Mouse (Mus musculus): Measurements from ENCODE around the gene 5830411N06Rik.

Gene 5830411N06Rik

DNA sequence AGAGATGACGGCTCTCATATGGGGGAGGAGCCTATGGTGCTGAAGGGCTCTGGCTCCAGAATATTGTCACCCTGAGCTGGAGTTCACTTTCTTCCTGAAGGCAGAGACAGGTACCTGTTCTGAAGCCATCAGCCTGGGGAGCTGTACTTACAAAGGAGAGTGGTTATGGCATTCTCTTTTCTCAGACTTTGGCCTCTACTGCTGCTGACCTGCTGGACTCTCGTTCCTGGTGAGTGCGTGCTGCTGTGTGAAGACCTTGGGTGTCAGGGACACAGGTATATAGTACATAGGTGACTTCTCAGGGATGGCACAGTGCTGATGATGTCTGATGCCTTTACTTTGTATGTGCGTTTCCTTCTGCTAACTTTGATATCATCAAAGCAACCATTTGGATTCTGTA, at the start of gene 5830411N06Rik:
Gene 5830411N06Rik, plus strand, starts transcription at position 69 of the 400 bp plus-strand sequence.
- no peak for DNase-seq

DNA sequence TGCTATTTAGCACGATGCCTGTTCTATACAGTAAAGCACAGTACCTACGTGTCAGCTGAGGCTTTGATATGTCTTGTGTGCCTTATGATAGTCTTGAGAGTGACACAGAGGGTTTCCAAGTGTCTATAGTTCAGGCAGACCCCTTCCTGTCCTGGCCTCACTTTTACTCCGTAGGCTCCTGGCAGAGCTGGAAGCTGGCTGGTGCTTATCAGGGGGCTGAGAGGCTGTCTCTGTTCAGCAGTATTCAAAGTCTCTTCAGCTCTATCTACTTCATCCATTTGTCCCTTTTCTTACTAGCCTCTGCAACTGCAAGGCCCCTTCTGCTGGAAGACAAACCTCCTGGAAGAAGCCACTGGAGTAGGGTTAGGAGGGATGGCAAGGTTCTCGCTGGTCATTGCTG, 46.0 kb upstream of the 5830411N06Rik start:
- DNase-seq: no peak

DNA sequence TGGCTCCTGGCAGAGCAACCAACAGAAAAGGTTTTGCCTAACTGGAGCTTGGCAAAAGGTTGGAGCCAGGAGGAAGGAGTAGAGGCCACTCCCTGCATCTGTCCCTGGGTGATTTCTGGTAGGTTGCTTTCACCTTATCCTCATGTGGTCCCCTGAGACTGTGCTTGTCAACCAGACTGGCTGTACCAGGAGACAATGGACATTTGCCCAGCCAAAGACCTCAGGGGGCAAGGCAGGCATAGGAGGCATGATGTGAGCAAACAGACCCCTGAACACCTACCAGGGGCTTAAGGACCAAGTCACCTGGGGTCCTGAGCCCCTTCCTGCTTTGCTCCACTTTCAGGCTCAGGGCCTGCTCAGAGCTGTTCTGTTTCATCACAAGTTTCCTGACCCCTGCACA, 41.2 kb upstream of the 5830411N06Rik start, which contains the start of gene Olfr524:
Gene Olfr524, minus strand, starts transcription at position 101 of the 400 bp plus-strand sequence.
- DNase-seq: no peak

DNA sequence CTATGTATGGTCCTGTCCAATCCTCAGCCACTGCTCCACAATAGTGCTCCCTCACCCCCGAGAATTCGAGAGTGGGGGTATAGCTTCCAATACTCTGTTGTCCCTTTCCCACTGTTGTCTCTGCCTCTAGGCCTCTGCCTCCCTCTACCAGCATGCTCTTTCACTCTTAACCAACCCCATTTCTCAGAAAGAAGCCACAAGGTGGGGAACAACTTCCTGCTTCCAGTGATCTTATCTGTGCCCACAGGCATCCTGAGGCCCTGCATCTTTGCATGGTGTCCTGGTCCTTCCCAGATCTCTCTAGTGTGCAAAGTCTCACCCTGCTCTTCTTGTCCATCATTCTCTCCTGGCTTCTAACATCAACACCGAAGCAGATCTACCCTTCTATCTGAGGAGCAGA, 40.2 kb upstream of the 5830411N06Rik start:
- DNase-seq: no peak

DNA sequence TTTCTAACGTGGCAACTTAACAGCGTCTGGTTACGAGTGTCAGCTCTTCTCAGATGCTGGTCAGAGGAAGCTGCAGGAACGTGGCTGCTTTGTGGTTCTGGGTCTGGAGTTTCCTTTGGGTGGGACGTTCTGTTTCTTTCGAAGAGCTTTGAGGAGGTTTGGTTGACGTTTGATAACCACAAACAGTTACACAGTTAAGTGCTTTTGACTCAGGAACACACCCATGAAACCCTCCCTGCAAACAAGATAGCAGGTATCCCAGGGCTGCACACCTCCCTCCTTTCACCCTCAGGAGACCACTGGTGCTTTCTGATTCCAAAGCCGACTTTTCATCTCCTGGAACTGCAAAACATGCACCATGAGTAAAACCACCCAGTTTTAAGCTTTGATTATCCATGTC, 38.9 kb upstream of the 5830411N06Rik start:
- DNase-seq: no peak

DNA sequence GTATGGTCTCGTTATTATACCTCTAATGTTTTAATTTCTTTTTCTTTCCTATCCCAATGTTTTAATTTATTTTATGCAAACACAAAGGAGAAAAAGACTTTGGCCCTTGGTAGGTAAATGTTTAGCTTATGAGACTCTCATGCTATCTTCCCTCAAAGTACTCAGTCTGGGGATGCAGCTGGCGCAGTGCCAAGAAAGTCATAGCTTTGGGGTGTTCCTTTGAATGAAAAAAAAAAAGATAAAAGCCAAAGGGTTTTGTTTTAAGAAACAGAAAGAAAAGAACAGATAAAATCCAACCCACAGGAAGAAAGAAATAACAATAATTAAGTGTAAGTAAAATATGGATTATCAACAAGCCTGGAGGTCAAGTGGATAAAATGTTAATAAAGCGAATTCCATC, 38.4 kb upstream of the 5830411N06Rik start:
- peak in 1 of 2 experiments; percentile 12 for DNase-seq

DNA sequence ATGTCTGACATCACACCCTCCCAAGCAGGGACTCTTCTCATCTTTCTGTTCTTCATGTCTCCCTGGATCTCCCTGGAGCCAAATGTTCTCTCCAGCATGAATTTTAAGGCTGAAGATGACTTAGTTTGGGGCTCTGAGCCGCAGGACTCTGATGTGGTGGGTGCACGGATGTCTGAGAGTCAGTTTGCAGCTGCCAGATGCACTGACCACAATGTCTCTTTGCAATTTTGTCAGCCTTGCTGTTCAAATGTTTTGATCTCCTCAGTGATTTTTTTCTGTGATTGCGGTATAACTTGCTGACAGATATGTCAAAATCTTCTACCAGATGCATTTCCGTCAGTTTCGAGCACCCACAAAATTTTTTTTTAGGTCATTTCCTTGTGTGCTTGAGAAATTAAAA, 33.2 kb upstream of the 5830411N06Rik start:
- DNase-seq: no peak

DNA sequence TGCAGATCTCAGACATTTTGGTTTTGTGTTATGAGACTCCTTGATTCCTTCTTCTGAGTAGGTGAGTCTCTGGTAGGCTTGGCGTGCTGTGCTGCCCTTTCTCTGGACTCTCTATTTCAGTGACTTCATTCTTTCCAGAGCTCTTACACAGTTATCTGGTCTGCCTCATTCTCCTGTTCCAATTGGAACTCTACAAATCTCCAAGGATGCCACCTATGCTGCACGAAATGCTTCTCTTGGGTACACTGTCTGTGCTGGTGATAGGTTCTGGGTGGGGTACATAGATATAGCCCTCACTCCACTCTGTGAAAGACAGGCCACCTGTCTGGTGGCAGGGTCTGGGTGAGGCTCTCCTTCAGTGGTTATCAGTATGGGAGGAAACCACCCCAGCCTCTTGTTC, 29.1 kb upstream of the 5830411N06Rik start, which contains the start of gene Cd163l1:
Gene Cd163l1, plus strand, starts transcription at position 301 of the 400 bp plus-strand sequence.
- no peak for DNase-seq

DNA sequence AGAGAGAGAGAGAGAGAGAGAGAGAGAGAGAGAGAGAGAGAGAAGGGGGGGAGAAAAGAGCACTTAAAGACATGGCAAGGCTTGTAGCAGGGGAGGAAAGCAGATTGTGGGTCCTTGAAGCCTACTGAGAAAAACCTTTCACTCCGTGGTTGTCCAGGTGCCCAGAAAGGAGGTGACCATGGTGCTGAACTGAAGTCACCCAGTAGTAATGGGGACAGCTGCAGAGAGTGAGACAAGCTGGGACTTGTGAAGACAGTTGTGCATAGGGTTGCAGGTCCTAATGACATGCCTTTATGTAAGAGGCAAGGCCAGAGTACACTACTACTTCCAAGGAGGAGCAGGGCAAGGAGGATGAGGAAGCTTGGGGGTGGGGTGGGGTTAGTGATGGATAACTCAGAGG, 27.8 kb upstream of the 5830411N06Rik start:
- DNase-seq: no peak

DNA sequence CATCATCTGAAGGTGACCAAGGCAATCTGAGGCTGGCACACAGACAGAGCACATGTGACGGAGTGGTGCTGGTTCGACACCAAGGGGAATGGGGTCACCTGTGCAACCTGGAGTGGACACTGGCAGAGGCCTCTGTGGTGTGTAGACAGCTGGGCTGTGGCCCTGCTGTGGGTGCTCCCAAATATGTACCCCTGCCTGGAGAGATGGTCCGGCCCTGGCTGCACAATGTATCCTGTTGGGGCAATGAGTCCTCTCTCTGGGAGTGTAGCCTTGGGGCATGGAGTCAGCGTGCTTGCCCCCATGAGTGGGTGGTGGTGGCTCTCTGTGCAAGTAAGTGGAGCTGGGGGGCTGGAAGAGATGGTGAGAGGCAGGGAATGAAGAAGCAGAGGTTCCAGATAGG, 26.7 kb upstream of the 5830411N06Rik start:
- no peak for DNase-seq

DNA sequence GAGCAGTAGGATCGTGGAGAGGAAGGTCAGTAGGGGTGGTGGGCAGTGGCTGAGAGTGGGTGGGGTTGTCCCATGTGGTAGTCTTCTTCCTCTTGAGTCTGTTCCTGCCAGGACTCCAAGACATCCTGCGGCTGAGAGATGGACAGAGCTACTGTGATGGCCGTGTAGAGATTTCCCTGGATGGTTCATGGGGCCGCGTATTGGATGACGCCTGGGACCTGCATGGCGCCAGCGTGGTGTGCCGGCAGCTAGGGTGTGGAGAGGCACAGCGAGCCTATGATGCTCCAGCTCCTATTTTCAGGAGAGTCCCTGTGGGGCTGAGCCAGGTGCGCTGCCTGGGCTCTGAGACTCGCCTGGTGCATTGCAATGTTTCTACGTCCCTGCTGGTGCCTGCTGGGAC, 22.9 kb upstream of the 5830411N06Rik start:
- DNase-seq: no peak

DNA sequence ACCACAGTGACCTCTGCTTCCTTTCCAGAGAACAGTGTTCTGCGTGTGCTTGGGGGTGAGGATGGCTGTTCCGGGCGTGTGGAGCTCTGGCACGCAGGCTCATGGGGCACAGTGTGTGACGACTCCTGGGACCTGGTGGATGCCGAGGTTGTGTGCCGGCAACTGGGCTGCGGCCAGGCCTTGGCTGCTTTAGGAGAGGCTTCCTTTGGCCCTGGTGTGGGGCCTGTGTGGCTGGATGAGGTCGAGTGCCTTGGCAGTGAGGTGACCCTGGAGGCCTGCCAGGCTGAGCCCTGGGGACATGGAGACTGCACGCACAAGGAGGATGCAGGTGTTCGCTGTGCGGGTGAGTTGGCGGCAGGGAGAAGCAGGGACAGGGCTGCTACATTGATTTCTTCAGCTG, 18.6 kb upstream of the 5830411N06Rik start:
- DNase-seq: peak in 1 of 2 experiments; percentile 12

DNA sequence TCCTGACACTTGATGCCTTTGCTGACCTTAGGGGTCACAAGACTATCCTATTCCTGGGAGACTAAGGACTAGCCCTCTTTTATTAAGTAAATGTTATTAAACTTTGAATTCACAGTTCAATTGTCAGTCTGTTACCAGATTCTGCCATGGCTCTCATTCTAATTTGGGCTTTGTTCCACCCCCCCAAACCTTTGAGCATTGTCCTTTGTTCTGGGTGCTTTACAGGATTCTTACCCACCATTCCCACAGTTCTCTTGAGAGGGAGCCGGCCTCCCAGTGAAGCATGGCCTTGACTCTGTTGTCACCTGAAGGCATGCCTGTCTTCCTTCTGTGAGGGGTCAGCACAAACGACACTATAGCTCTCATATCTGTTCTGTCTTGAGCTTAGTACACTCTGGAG, 16.1 kb upstream of the 5830411N06Rik start:
- no peak for DNase-seq

DNA sequence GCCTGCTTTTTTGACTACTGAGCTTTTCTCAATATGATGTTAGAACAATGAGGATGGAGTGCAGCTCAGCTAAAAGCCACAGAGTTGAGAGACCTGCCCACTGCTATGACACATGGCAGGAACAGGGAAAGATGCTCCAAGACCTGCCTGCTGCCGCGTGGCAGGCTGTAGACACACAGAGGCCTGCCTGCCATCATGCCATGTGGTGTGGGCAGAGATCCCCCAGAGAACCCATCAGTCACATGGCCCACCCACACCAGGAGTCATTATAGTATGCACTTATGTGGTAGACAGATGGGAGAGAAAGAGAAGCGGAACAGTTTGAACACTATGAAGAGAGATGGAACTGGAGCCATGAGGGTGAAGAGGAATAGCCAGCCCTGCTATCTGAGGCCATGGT, 13.4 kb upstream of the 5830411N06Rik start:
- DNase-seq: no peak

DNA sequence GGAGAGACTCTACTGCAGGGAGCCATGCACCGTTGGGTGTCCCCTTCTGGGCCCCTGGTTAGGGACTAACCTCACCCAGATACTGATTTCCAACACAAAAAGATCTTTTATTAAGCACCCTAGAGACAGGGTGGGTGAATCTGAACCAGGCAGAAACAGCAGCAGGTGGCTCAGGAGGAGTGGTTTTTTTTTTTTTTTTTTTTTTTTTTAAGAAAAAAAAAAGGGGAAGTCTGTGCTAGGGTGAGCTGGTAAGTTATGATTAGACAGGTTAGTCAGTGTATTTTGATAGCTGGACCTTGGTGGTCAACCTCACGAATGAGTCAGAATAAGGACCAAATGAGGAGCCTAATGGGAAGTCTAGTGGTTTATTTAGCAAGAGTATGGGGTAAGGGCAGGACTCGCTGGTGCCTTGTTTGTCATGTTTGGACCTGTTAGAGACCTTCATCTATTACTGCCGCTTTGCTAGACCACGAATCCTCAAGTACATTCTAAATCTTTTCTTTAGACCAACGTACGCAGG, 6.8 kb downstream of the 5830411N06Rik start:
- DNase-seq: no peak

DNA sequence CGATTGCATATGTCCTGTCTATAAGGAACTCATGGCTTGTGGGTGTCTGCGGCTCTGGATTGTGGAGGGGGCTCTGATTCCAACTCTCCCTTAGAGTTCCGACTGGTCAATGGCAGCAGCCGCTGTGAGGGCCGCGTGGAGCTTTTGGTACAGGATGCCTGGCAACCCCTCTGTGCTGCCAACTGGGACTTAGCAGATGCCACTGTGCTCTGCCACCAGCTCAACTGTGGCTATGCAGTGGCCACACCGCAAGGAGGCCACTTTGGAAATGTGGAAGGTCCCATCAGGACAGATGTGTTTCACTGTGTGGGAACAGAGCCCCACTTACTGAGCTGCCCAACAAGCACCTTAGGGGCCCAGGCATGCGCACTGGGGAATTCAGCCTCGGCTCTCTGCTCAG, 48.7 kb downstream of the 5830411N06Rik start:
- DNase-seq: no peak

DNA sequence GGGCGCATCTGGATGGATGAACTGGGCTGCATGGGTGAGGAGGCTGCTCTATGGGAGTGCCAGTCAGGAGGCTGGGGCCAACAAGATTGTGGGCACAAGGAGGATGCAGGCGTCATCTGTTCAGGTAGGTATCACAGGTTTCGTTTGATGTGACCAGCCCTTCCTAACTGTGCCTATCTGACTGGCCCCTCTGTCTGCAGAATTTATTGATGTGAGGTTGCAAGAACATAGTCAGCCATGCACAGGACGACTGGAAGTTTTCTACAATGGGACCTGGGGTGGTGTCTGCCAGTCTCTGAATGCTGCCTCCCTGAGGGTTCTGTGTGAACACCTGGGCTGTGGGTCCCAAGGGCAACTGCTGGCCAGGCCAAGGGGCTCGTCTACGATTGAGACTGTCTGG, 49.8 kb downstream of the 5830411N06Rik start:
- no peak for DNase-seq

DNA sequence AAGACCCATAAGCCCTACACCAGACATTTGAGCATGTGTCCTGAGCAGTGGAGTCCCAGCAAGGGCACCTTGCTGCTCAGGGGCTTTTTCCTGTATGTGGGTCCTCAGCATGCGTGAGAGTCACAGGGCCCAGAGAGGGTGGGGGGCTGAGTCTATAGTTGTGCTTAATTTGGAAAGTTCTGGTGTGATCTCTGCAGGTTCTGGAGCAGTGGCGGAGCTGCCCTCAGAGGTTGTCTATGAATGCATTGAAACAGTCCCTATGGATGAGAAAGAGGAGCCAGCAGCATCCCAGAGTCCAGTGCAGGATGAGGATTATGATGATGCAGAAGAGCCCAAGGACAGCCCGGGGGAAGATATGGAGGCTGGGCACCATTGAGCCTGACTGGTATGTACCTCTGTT, 52.3 kb downstream of the 5830411N06Rik start:
- no peak for DNase-seq

DNA sequence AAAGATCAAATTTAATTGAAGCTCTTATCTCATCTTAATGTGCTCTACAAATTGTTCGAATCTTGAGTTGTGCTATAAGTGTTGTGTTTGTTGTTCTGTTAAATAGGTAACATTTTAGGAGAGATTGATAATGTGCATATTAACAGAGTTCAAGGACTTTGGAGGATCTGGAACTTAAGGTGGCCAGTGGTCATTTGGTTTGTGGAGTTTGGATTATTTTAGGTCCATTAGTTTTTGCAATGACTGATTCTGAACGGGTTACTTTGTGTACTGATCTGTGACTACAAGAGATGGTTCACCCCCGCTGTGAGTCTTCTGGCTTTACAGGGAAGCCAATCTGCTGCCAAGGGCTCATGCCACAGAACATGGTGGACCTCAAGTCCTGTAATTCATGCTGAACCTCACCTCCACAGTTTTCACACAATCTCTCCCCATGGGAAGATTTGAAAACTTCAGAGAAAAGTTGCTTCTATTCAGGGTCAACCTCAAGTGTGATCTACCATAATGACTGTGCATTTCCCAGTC, 72.8 kb downstream of the 5830411N06Rik start:
- DNase-seq: no peak

DNA sequence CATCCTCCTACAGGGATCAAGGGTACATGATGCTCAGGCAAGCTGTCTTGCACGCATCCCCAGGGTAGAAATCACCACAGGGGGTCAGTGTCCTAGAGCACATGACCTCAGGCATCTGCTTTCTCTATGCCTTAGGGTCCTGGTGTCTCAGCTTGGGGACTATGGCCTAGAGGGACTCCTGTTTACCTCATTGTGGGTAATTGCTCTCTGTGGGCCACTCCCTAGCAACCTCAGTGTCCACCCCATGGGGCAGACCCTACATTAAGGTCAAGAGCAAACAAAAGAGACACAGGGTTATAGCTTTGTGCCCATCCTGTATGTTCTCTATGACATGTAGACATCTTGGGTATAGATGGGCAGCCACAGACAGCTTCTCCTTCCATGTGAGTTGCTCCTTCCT, 73.5 kb downstream of the 5830411N06Rik start, which contains the start of gene Olfr525:
Gene Olfr525, plus strand, starts transcription at position 301 of the 400 bp plus-strand sequence.
- no peak for DNase-seq

DNA sequence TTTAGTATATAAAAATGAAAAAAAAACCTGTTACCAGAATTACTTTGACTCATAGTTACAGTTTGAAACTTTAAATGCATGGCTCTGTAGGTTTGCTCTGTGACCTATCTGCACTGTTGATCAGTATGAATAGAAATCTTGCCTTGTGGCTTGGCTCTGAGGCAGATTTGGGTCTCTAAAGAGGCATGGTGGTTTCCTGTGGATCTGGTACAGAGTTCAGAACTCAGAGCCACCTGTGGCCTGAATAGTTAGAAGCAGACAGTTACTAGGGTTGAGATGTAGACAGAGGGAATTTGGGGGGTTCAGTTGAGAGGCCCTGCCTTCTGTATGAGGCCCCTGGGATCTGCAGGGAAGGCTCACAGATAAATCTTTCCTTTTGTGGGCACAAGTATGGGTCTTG, 74.1 kb downstream of the 5830411N06Rik start:
- DNase-seq: no peak

DNA sequence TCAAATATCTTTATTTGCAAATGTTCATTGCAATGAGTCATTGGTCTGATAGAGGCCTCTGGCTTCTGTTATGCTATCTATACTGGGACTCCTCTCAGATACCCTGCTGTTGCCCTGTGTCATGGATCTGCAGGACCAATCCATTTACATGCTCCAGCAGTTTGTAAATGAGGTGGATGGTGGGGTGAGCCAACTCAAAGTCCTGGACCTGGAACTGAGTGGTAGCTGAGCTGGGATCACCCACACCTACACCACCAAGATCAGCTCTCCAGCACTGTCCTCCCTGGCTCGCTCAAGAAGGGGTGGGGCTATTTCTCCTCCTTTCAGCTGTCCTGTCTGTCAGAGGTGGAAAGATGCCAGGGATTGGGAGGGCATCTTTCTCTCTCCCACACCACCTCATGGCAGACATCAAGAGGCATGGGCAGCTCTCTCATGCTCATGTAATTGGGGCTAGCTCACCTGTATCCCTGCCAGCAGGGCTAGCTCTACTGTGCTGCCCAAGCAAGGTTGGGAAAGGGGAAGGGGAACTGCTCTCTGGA, 82.8 kb downstream of the 5830411N06Rik start:
- DNase-seq: peak in 1 of 2 experiments; percentile 3

DNA sequence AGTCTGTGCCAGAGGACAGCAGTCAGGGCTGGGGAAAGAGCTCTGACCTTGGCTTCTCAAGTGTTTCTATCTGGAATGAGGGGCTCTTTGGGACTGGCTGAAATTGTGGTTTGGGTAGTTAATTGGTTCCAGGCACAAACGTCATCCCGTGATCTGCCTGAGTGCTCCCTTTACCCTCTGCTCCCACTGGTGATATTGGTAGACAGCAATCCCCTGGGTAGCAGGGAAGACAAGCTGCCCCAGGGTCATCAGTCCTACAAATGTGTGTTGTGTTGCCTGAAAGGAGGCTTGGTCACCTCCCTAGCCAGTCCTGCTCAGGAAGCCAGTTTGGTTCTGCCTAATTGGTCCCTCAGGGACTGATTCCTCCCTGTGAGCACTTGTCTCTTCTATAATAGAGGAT, 86.6 kb downstream of the 5830411N06Rik start, which contains the start of gene Olfr527:
Gene Olfr527, plus strand, starts transcription at position 301 of the 400 bp plus-strand sequence.
- no peak for DNase-seq
